Mouse (Mus musculus) midbrain, embryonic 16.5 days (tissue): Measurements from ENCODE around the gene Pds5a. TPM values are rescaled to one million over a fixed set of nuclear protein-coding genes. Genes with fewer than 3 reads are reported as not detected.
"Not testable (repeated sequence)": the region's sequence is repeated elsewhere in the genome, so short reads cannot be mapped to it uniquely, and the experiment has no call there.

Experiments used
- ATAC-seq: fragments of 200-750 bp; cut with Nextera tagmentation; 2 replicates; pipeline ENCODE4 v1.8.0; 2017; ENCODE audit warnings: moderate TSS enrichment
- H3K27ac ChIP-seq: fragments of 300-500 bp; sonication (generic); 2 replicates; pipeline ENCODE4 v1.5.1; 2014; ENCODE audit warnings: mild to moderate bottlenecking, low read length, mixed read lengths
- H3K27me3 ChIP-seq: fragments of 300-500 bp; sonication (generic); 2 replicates; pipeline ENCODE4 v1.6.1; 2014; ENCODE audit warnings: low read depth, low read length, mixed read lengths; ENCODE audit not compliant: control insufficient read depth, insufficient read depth
- H3K36me3 ChIP-seq: fragments of 300-500 bp; sonication (generic); 2 replicates; pipeline ENCODE4 v1.6.1; 2014; ENCODE audit warnings: mild to moderate bottlenecking, low read length, moderate library complexity, mixed read lengths; ENCODE audit not compliant: control insufficient read depth, insufficient read depth
- H3K4me1 ChIP-seq: fragments of 300-500 bp; sonication (generic); 2 replicates; pipeline ENCODE4 v1.6.1; 2014; ENCODE audit warnings: mild to moderate bottlenecking, low read length, mixed read lengths; ENCODE audit not compliant: control insufficient read depth, insufficient read depth
- H3K4me2 ChIP-seq: fragments of 300-500 bp; sonication (generic); 2 replicates; pipeline ENCODE4 v1.6.1; 2014; ENCODE audit warnings: mild to moderate bottlenecking, low read length, mixed read lengths
- H3K4me3 ChIP-seq: fragments of 300-500 bp; sonication (generic); 2 replicates; pipeline ENCODE4 v1.5.1; 2014; ENCODE audit warnings: low read depth, mild to moderate bottlenecking, low read length, moderate library complexity, mixed read lengths
- H3K9ac ChIP-seq: fragments of 300-500 bp; sonication (generic); 2 replicates; pipeline ENCODE4 v1.6.1; 2014; ENCODE audit warnings: low read depth, low read length, mixed read lengths
- H3K9me3 ChIP-seq: fragments of 300-500 bp; sonication (generic); replicated peaks from 2 replicates; pipeline ENCODE4 v1.6.1; 2014; ENCODE audit warnings: mild to moderate bottlenecking, low read length, mixed read lengths; ENCODE audit not compliant: control insufficient read depth, poor library complexity, severe bottlenecking
- WGBS: fragments of 180-500 bp; shearing (Covaris S2); extraction: QIAGEN DNeasy Blood & Tissue Kit; methylation state at CpG from one replicate; pipeline ENCODE4 v1.1.7; 2014; 5-methylcytosine and 5-hydroxymethylcytosine counted together
- polyA plus RNA-seq: library from polyadenylated mRNA; unstranded; fragments of >200 nt; fragmentation: Nextera tagmentation; extraction: Ambion mirVana; gene quantifications from 2 replicates; pipeline ENCODE4 v1.2.1, GENCODE M21; 2015

The Pds5a gene
- polyA plus RNA-seq, 1 experiment from 2014 or later = 35.8 TPM

DNA sequence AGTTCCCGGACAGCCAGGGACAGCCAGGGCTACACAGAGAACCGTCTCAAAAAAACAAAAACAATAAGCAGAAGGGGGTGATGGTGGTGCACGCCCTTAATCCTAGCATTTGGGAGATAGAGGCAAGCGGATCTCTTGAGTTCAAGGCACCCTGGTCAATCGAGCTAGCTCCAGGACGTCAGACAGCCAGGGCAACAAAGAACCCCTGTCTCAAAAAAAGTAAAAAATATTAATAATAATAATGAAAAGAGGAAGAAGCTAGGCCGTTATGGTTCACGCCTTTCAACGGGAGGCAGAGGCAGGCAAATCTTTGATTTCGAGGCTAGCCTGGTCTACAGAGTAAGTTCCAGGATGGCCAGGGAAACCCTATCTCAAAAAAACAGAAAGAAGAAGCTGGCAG lies 1.1 kb upstream of the Pds5a start:
- 65% methylated on average over 10 of the region's 10 CpGs for WGBS

GRCm38 (mm10) chr5:65698759-65699136 lies 675 bp upstream of the Pds5a start:
- H3K9me3 ChIP-seq = no peaks in the 10 kb centered on the region
- 16% methylated on average over 6 of the region's 6 CpGs for WGBS
- peak overlapping the region; percentile 46 for H3K4me2 ChIP-seq
- peak overlapping the region; percentile 96 for H3K4me3 ChIP-seq
- no peaks in the 10 kb centered on the region for H3K27me3 ChIP-seq
- H3K4me1 ChIP-seq = peaks cover 21% of the 10 kb centered on the region
- ATAC-seq = no peak
- no peaks in the 10 kb centered on the region for H3K36me3 ChIP-seq
- no peak overlapping the region for H3K9ac ChIP-seq
- H3K27ac ChIP-seq = no peak overlapping the region; the same call in 1 of the 2 replicates

More for the DNA sequence above, 1.1 kb upstream of the Pds5a start:
- H3K4me2 ChIP-seq = peak overlapping the region; percentile 46; the same call in 1 of the 2 replicates
- H3K4me3 ChIP-seq = no peak overlapping the region
- H3K36me3 ChIP-seq = no peaks in the 10 kb centered on the region
- no peak overlapping the region for H3K9ac ChIP-seq
- no peak overlapping the region for H3K27ac ChIP-seq
- no peaks in the 10 kb centered on the region for H3K9me3 ChIP-seq
- peaks cover 21% of the 10 kb centered on the region for H3K4me1 ChIP-seq
- ATAC-seq = no peak
- no peaks in the 10 kb centered on the region for H3K27me3 ChIP-seq

- no peaks in the 10 kb centered on the region for H3K27me3 ChIP-seq
- no peak; the same call in 1 of the 2 replicates for ATAC-seq
- WGBS = 0% methylated on average over 38 of the region's 49 CpGs
- H3K36me3 ChIP-seq = no peaks in the 10 kb centered on the region
- no peaks in the 10 kb centered on the region for H3K9me3 ChIP-seq
- peaks cover 21% of the 10 kb centered on the region for H3K4me1 ChIP-seq
- H3K9ac ChIP-seq = peak overlapping the region; percentile 83
- peak overlapping the region; percentile 94 for H3K27ac ChIP-seq
- peak overlapping the region; percentile 55 for H3K4me2 ChIP-seq
- H3K4me3 ChIP-seq = peak overlapping the region; percentile 96
Measured at GRCm38 (mm10) chr5:65697486-65697835, 612 bp downstream of the Pds5a start.

- no peaks in the 10 kb centered on the region for H3K9me3 ChIP-seq
- 0% methylated on average over 55 of the region's 58 CpGs for WGBS
- H3K4me1 ChIP-seq = peaks cover 21% of the 10 kb centered on the region
- no peaks in the 10 kb centered on the region for H3K27me3 ChIP-seq
- peak overlapping the region; percentile 83 for H3K9ac ChIP-seq
- peak overlapping the region; percentile 94 for H3K27ac ChIP-seq
- H3K36me3 ChIP-seq = no peaks in the 10 kb centered on the region
- peak overlapping the region; percentile 96 for H3K4me3 ChIP-seq
- H3K4me2 ChIP-seq = peak overlapping the region; percentile 55
- ATAC-seq = peak; percentile 37
Measured at GRCm38 (mm10) chr5:65696821-65697485, 1.1 kb downstream of the Pds5a start.

DNA sequence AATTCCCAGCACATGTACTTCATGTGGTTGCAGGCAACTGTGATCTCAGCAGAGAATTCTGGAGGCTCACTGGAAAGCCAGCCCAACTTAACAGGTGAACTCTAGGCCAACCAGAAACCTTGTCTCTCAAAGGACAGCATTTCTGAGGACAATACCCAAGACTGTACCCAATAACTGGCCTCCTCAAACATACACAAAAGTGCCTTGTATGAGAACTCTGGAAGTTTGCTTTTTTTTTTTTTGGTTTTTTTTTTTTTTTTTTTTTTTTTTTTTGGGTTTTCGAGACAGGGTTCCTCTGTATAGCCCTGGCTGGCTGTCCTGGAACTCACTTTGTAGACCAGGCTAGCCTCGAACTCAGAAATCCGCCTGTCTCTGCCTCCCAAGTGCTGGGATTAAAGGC lies 4.0 kb downstream of the Pds5a start:
- H3K4me3 ChIP-seq, H3K36me3 ChIP-seq, H3K27ac ChIP-seq, ATAC-seq, H3K27me3 ChIP-seq, H3K9me3 ChIP-seq, H3K9ac ChIP-seq, H3K4me2 ChIP-seq: not testable (repeated sequence)
- 98% methylated on average over 2 of the region's 3 CpGs for WGBS
- H3K4me1 ChIP-seq = peaks cover 19% of the 10 kb centered on the region

DNA sequence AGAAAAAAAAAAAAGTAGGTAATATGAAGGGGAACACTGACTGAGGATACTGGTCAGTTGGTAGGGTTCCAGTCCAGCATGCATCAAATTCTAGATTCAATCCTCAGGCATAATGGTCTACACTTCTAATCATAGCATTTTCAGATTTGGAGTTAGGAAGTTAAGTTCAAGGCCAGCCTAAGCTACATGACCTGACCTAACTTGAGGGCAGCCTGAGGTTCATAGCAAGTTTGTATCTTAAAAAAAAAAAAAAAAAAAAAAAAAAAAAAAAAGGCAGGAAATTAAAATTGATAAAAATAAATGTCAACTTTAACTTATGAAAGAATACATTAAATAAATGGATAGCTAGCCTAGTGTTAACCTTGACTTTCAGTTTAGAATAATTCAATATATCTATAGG lies 5.1 kb downstream of the Pds5a start:
- no peak overlapping the region for H3K4me2 ChIP-seq
- no peak overlapping the region for H3K27ac ChIP-seq
- no peaks in the 10 kb centered on the region for H3K9me3 ChIP-seq
- no peak overlapping the region for H3K4me3 ChIP-seq
- no peaks in the 10 kb centered on the region for H3K36me3 ChIP-seq
- no peak for ATAC-seq
- H3K9ac ChIP-seq = no peak overlapping the region
- no peaks in the 10 kb centered on the region for H3K27me3 ChIP-seq
- peaks cover 15% of the 10 kb centered on the region for H3K4me1 ChIP-seq

GRCm38 (mm10) chr5:65688806-65689205 lies 9.3 kb downstream of the Pds5a start:
- WGBS = 93% methylated on average over 3 of the region's 3 CpGs
- H3K4me1 ChIP-seq = no peaks in the 10 kb centered on the region
- H3K36me3 ChIP-seq = no peaks in the 10 kb centered on the region
- no peak overlapping the region for H3K27ac ChIP-seq
- no peak overlapping the region for H3K4me3 ChIP-seq
- no peak for ATAC-seq
- H3K27me3 ChIP-seq = no peaks in the 10 kb centered on the region
- H3K9me3 ChIP-seq = no peaks in the 10 kb centered on the region
- H3K9ac ChIP-seq = no peak overlapping the region
- no peak overlapping the region for H3K4me2 ChIP-seq

- Histone ChIP-seq H3K27me3 (no peaks in the 10 kb centered on the region), H3K4me3 (no peak overlapping the region), H3K4me1 (no peaks in the 10 kb centered on the region), H3K36me3 (no peaks in the 10 kb centered on the region), H3K9me3 (no peaks in the 10 kb centered on the region), H3K4me2 (no peak overlapping the region), H3K9ac (no peak overlapping the region), H3K27ac (no peak overlapping the region)
- no peak for ATAC-seq
- 76% methylated on average over 3 of the region's 3 CpGs for WGBS
Measured at GRCm38 (mm10) chr5:65686806-65687205, 11.3 kb downstream of the Pds5a start.

DNA sequence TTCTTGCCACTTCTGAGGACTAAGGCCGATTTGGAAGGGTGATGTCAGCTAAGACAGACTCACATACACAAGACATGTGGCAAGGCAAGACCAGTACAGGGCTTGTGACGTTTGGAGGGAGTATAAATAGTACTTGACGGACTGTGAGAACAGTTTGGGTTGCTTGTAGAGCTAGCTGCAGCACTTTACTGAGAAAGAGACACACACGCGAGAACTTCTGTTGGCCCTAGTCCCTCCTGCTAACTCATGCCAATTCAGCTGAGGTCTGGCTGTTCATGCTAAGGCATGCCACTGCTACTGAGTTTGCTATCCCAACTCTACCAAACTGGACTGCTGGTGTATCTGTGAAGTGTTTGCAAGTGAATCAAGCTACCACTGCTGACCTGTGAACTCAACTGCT lies 19.2 kb downstream of the Pds5a start:
- Histone ChIP-seq H3K27ac (no peak overlapping the region), H3K4me2 (no peak overlapping the region), H3K27me3 (no peaks in the 10 kb centered on the region), H3K4me3 (no peak overlapping the region), H3K36me3 (no peaks in the 10 kb centered on the region), H3K9ac (no peak overlapping the region), H3K4me1 (no peaks in the 10 kb centered on the region), H3K9me3 (no peaks in the 10 kb centered on the region)
- ATAC-seq = no peak
- WGBS = 96% methylated on average over 5 of the region's 5 CpGs
